Mouse (Mus musculus) c-Kit-positive CD71-positive TER-119-positive erythroid progenitor cells, embryonic 14.5 days (primary cell): Measurements from ENCODE around the gene Thbd.
A peak's percentile ranks its signal among the peaks of the same experiment; 100 is the strongest.

Experiments used
- DNase-seq: peaks from one replicate; pipeline ENCODE4 v3.0.0-alpha.2; 2013; ENCODE audit warnings: low spot score

Gene Thbd

DNA sequence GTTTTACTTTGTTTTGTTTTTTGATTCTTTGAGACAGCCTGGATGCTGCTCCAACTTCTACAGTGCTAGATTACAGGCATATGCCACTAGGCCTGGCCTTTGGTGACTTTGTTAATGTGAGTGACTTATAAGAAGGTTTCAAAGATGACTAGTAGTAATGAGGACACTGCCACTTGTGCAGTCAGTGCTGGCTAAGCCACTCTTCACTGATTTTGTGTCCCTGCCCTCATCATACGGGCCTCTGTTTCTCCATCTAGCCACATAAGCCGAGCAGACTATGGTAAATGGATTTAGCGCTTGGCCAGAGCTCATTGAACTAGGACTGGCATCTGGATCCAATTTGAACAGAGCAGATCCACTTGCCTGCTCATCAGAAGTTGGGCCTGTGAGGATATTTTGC lies 21.5 kb downstream of the Thbd start:
- DNase-seq: no peak

DNA sequence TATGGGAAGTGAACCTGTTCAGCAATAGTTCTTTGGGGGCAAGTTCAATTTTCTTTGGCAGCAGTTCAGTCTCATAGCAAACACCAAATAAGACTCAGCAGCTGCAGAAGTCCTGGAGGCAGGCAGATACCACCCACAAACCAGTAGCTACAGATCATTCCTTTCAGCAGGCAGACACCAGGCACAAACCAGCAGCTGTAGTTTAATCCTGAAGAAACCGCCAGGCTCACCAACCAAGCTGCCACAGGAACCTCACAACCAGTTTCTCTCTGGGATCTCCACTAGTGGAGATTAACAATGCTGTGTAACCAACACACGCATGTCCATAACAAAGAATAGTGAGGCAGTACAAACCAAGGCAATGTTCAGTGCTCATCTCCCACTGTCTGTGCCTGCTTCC lies 26.9 kb downstream of the Thbd start:
- DNase-seq: no peak

DNA sequence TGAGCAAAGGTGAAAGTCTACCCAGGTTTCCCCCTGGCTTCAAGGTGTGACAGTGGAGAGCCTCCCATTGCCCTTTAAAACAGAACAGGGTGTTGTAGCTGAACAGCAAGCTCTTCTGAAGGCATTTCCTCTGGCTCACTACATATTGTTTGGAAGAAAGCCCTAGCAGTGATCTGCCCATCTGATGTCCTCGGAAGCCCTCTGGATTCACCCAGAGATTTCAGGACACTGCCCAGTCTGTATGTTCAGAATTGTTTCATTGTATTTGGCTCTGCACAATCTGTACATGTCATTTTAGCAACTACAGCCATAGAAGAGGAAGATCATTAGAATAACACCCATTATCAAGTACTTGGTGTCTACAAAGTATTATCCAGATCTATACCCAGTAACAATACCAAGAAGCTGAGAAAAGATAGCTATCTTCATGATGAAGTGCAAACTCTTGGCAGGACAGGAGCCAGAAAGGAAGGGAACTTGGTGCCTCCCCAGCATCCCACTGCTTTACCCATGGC lies 28.0 kb downstream of the Thbd start:
- DNase-seq: no peak

DNA sequence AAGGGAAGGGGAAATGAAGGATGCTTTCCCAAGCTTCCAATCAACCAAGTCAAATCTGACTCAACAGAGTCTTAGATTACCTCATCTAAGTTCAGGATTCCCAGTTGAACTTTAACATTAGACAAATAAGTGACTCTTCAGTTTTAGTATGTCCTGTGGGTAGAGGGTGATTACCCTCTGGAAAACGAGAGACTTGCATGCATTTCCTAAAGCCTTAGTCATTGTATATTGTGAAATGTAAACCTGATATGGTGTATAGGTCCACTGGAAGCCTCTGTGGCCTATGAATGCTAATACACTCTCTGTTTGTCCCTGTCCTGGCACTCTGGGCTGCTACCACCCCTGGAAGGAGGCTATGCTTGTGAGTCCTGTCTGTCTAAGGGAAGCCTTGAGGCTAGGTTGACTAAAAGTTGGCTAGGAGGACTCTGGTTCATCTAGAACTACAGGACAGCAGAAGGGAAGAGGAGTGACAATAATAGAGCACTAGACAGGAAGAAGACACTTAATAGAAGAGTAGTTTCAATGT lies 29.1 kb downstream of the Thbd start:
- DNase-seq: no peak

DNA sequence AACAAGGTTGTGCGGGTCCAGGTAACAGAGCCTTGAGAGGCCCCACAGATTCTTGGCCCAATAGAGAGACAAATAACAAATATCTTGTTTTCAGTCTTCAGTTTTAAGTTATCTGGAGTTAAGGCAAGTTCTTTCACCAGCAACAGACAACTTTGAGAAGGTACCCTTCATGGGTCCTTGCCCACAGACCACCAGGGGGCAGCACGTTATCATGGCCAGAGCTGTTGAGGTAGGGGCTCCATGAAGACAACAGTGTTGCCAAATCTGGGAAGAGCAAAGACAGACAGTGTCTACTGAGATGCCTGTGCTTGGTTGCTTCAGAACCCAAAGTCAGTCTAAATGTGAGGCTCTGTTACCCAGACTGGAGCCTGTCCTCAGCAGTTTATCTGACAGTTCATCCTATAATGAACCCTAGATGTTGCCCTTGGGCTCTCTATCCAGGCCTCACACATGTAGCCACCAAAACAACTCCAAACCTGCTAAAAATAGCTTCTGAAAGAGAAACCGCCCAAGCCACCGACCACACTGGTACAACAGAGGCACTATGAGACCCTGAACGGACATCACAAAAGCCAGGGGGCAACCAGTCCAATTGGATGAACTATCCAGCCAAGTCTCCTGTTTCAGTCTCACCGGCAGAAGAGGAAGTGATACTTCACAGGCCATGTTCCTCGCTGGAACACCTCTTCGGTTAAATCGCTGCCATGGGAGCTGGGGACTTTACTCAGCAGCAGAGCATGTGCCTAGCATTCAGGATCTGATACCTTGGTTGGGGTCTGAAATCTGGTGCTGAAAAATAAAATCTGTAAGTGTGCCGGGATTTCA lies 32.5 kb downstream of the Thbd start:
- DNase-seq: peak; percentile 4

DNA sequence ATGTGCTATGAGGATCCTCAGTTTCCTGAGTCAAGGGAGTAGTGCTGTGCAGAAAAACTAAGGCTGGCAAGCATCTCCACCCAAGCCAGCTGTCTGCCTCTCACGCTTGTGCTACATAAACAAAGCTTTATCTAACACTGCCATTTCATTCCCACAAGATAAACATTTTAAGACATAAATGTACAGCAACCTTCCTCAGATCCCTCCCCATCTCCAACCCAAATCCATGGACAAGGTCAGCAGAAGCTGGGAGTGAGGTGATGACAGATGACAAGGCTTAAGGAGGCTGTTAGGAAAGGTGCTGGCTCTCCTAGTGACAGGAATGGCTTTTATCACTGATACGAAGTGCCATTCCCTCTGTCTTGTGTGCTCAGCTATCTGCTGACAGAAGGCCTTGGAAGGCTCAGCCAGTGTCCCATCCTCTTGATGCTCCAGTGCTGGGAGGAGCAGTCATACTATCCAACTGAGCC lies 34.4 kb downstream of the Thbd start:
- DNase-seq: no peak

DNA sequence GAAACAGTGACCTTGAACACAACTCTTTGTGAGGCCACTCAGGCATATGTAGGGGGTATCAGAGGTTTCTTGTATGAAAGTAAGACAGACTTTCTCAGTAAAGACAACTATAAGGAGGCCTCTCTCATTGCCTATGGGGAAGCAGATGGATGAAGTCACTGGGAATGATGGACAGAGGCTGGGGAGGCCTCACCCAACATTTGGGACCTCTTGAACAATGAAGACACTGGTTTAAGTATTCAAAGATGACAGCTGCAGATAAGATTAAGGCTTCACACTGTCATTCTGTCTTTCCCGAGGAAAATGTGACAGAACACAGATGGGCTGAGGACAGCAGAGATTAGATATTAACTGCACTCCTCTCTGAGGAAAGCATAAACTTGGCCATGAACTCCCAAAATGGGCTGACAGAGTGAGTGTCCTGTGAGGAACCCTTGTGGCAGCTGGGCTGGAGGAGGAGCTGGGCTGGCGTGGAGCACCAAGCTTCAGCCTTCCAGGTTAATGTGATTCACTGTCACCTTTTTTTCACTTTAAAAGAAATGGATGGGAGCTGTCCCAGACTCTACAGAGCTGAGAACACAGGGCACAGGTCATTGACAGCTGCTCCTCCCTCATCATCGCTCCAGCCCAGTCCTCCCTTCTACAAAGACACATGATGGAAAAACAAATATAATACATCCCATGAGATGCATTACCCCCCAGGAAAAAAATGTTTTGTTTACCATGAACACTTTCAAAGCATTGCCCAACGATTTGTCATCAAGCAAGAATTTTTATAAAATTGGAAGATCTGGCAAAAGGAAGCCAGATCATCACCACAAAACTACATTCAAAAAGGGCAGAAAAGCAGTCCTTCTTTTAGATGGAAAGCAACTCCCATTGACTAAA lies 36.0 kb downstream of the Thbd start:
- DNase-seq: no peak

DNA sequence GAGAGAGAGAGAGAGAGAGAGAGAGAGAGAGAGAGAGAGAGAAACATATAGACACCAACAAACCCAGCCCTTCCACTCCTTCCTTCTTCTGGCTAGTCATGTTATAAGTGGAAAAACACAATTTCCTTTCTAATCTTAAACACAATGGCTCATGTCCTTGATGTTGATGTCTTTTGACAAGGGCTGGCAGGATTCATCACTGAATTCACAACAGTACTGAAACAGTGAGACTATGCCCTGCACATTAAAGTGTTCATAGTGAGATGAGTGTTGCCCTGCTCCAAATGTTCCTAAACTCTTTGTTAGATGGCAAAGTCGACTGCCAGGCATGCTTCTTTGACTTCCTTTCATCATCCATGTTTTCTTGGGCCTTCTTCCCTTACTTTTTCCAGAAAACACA lies 42.8 kb downstream of the Thbd start:
- DNase-seq: no peak

DNA sequence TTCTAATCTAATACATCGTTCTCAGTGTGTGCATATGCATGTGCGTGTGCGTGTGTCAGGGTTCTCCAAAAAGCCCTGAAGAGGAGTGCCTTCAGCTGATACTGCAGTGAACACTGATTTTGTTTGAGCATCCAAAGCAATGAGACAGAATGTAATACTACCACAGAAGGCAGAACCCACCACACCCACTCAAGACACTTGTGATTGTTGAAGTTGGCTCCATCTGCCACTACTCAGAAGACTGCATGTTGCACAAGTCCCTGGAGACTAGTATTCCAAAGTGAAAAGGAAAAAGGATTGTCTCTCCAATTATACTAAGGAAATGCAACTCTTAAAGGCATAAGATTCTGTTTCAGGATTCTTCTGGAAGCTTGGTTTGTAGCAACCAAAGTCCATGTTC lies 43.5 kb downstream of the Thbd start:
- no peak for DNase-seq

DNA sequence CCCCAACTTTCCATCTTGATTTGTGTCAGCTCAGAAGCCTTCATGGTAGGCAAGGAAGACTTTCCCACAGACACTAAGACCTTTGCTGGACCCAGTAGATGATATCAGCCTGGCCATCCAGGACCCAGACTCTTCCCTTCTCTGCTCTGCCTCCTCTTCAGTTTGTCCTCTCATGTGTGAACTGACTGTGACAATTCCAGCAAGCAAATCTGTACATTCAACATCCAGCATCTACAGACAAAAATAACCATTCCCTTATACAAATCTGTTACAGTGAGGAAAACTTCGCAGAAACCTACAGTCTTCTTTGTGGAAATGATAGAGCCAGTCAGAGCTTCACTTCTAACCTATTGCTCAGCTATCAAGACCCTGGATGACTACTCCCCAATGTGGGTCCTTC lies 50.8 kb downstream of the Thbd start:
- DNase-seq: no peak
